Mouse (Mus musculus) kidney, embryonic 16.5 days (tissue): ENCODE measurements around the gene Clps. TPM values are rescaled to one million over a fixed set of nuclear protein-coding genes. Genes with fewer than 3 reads are reported as not detected.

Source experiments
- ATAC-seq: fragments of 200-750 bp; cut with Nextera tagmentation; 2 replicates; pipeline ENCODE4 v1.8.0; 2017; ENCODE audit warnings: moderate TSS enrichment; ENCODE audit not compliant: low FRiP score, low TSS enrichment
- H3K27ac ChIP-seq: fragments of 300-500 bp; sonication (generic); 2 replicates; pipeline ENCODE4 v1.5.1; 2014; ENCODE audit warnings: low read length
- H3K27me3 ChIP-seq: fragments of 300-500 bp; sonication (generic); 2 replicates; pipeline ENCODE4 v1.6.1; 2014; ENCODE audit warnings: low read length, control low read depth, mixed read lengths; ENCODE audit not compliant: insufficient read depth
- H3K36me3 ChIP-seq: fragments of 300-500 bp; sonication (generic); 2 replicates; pipeline ENCODE4 v1.6.1; 2014; ENCODE audit warnings: low read length, control low read depth, mixed read lengths; ENCODE audit not compliant: insufficient read depth
- H3K4me1 ChIP-seq: fragments of 300-500 bp; sonication (generic); 2 replicates; pipeline ENCODE4 v1.6.1; 2014; ENCODE audit warnings: low read length, control low read depth, mixed read lengths; ENCODE audit not compliant: insufficient read depth
- H3K4me2 ChIP-seq: fragments of 300-500 bp; sonication (generic); replicated peaks from 2 replicates; pipeline ENCODE4 v1.6.1; 2014; ENCODE audit warnings: low read depth, low read length
- H3K4me3 ChIP-seq: fragments of 300-500 bp; sonication (generic); 2 replicates; pipeline ENCODE4 v1.5.1; 2014; ENCODE audit warnings: mild to moderate bottlenecking, low read length
- H3K9ac ChIP-seq: fragments of 300-500 bp; sonication (generic); replicated peaks from 2 replicates; pipeline ENCODE4 v1.6.1; 2014; ENCODE audit warnings: low read length
- H3K9me3 ChIP-seq: fragments of 300-500 bp; sonication (generic); 2 replicates; pipeline ENCODE4 v1.6.1; 2016; ENCODE audit warnings: low read length, control low read depth
- WGBS: fragments of 180-500 bp; shearing (Covaris S2); extraction: QIAGEN DNeasy Blood & Tissue Kit; methylation state at CpG from one replicate; pipeline ENCODE4 v1.1.7; 2014; 5-methylcytosine and 5-hydroxymethylcytosine counted together
- polyA plus RNA-seq: library from polyadenylated mRNA; unstranded; fragments of >200 nt; fragmentation: Nextera tagmentation; extraction: Ambion mirVana; gene quantifications from 2 replicates; pipeline ENCODE4 v1.2.1, GENCODE M21; 2015

The Clps gene
- polyA plus RNA-seq, 1 experiment from 2014 or later: not detected

DNA sequence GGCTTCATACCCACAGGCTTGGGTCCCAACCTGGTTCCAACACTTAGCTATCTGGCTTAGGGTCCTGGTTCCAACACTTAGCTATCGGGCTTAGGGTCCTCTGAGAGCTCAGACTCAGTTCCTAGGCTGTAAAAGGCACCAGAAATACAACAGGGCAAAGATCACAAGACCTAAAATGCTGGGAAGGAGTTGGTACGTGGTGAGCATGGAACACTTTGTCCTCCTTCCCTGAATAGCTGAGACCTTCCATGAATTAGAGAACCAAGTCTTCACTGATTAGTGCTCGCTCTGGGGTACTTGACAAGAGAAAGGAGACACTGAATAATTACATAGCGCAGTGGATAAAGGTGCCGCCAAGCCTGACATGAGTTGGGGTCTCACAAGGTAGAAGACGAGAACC is 38.6 kb downstream of the Clps start:
- H3K9me3 ChIP-seq: no peaks in the 10 kb centered on the region
- H3K4me1 ChIP-seq: peaks cover 27% of the 10 kb centered on the region
- peak overlapping the region; percentile 82 for H3K4me2 ChIP-seq
- no peak overlapping the region for H3K9ac ChIP-seq
- H3K27ac ChIP-seq: no peak overlapping the region
- WGBS: 30% methylated on average over 6 of the region's 6 CpGs
- no peaks in the 10 kb centered on the region; the same call in 1 of the 2 replicates for H3K27me3 ChIP-seq
- ATAC-seq: no peak
- H3K4me3 ChIP-seq: peak overlapping the region; percentile 57; the same call in 1 of the 2 replicates
- H3K36me3 ChIP-seq: no peaks in the 10 kb centered on the region

- H3K27ac ChIP-seq: no peak overlapping the region
- ATAC-seq: no peak
- no peak overlapping the region for H3K9ac ChIP-seq
- H3K4me2 ChIP-seq: no peak overlapping the region
- WGBS: 53% methylated on average over 5 of the region's 5 CpGs
- H3K9me3 ChIP-seq: no peaks in the 10 kb centered on the region
- no peaks in the 10 kb centered on the region; the same call in 1 of the 2 replicates for H3K27me3 ChIP-seq
- no peaks in the 10 kb centered on the region for H3K36me3 ChIP-seq
- peaks cover 29% of the 10 kb centered on the region for H3K4me1 ChIP-seq
- H3K4me3 ChIP-seq: no peak overlapping the region
Measured at GRCm38 (mm10) chr17:28521071-28521726, 39.4 kb downstream of the Clps start.

DNA sequence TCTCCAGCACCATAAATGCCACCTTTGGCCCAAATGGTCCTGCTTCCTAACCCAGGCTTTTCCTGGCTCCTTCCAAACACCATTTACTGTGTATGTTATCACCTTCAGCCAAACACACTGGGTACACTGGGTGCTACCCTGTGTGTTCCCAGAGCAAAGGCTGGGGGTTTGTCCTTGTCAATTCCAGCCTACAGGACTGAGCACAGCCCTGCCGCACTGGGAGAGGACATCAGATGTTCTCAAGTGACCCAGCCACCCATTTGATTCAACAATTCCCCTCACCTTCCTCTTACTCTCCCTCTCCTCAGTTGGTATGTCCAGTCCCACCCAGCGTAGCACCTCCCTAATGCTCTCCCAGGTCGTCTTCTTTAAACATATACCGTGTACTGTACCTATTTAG is 40.0 kb downstream of the Clps start:
- no peaks in the 10 kb centered on the region; the same call in 1 of the 2 replicates for H3K27me3 ChIP-seq
- H3K27ac ChIP-seq: no peak overlapping the region
- H3K4me3 ChIP-seq: no peak overlapping the region
- H3K9ac ChIP-seq: no peak overlapping the region
- H3K4me2 ChIP-seq: no peak overlapping the region
- no peaks in the 10 kb centered on the region for H3K36me3 ChIP-seq
- WGBS: 79% methylated on average over 4 of the region's 4 CpGs
- ATAC-seq: no peak
- no peaks in the 10 kb centered on the region for H3K9me3 ChIP-seq
- H3K4me1 ChIP-seq: peaks cover 34% of the 10 kb centered on the region

DNA sequence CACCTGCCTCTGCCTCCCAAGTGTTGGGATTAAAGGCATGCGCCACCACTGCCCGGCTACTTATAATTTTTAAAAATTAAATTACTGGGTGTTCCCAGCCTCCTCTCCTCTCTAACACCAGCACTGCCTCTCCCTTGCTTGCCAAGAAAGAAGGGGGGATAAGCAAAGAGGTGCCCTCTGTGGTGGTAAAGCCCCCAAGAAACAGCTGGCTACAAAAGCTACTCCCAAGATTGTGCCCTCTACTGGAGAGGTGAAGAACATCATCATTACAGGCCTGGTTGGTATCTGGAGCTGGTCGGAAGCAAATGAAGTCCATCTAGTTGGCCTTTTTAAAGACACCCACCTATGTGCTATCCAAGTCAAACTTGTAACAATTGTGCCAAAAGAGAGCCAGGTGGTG is 40.7 kb downstream of the Clps start:
- Histone ChIP-seq H3K36me3 (no peaks in the 10 kb centered on the region), H3K27ac (no peak overlapping the region), H3K4me3 (no peak overlapping the region), H3K9ac (no peak overlapping the region), H3K9me3 (no peaks in the 10 kb centered on the region), H3K27me3 (no peaks in the 10 kb centered on the region; the same call in 1 of the 2 replicates), H3K4me2 (no peak overlapping the region), H3K4me1 (peaks cover 36% of the 10 kb centered on the region)
- no peak for ATAC-seq
- WGBS: 93% methylated on average over 3 of the region's 3 CpGs

- H3K27me3 ChIP-seq: no peaks in the 10 kb centered on the region; the same call in 1 of the 2 replicates
- peak overlapping the region; percentile 82; the same call in 1 of the 2 replicates for H3K27ac ChIP-seq
- no peak for ATAC-seq
- H3K4me1 ChIP-seq: peaks cover 41% of the 10 kb centered on the region
- peak overlapping the region; percentile 64 for H3K9ac ChIP-seq
- peak overlapping the region; percentile 53 for H3K4me3 ChIP-seq
- WGBS: 17% methylated on average over 7 of the region's 8 CpGs
- H3K4me2 ChIP-seq: peak overlapping the region; percentile 94
- no peaks in the 10 kb centered on the region for H3K9me3 ChIP-seq
- no peaks in the 10 kb centered on the region for H3K36me3 ChIP-seq
Measured at GRCm38 (mm10) chr17:28518615-28519071, 41.9 kb downstream of the Clps start.

DNA sequence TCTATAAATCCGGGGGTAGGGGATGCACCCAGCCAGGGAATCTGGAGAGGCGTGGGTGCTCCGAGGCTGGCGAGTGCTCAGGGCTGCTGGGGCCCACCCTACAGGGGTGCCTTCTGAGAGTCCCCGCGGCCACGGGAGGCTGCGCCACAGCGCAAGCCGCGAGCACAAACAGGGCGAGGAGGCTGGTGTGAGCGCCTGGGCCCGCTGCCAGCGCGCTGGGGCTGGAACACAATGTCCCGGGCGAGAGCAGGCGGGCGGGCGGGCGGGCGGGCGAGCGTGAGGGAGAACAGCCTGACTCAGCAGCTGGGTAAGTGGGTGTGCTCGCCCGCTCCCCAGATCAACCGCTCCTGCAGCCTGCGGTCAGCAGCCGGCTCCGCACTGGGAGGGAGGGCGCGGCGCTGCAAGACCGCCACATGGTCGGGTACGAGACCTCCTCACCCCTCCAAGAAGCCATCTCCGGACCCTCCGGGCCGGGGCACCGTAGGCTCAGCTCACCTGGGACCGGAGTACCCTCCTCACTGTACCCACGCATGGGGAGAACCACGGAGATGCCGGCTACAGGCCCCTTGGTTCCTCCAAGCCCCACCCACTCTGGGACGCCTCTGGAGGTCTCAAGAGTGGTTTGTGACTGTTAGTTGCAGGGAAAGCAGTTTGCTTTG is 42.5 kb downstream of the Clps start:
- peak overlapping the region; percentile 53 for H3K4me3 ChIP-seq

DNA sequence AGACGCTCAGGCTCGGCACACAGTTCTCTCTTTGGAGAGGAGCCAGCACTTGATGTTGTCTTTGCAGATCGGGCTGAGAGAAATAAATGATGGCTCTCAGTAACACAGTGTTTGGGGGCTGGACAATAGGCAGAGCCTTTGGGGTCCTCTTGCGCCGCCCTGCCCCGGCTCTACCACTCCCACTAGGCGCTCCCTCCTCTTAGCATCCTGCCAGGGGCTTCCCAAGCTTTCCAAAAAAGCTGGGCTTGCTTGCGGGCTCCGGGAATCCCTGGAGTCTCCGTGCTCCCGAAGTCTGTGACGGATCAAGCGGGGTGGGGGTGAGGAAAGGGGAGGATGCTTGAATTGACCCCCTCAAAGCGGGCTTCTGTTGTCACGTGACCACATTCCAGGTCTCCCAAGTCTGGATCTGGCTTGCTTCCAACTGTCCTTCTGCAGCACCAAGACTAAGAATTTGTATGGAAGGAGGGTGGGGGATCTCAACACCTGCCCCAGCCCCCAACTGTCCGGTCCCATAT is 43.1 kb downstream of the Clps start, which contains the start of gene Fkbp5:
Fkbp5 (minus strand) TSS at position 87 of the 515 bp plus-strand sequence.
- ATAC-seq: peak; percentile 30
- no peaks in the 10 kb centered on the region for H3K36me3 ChIP-seq
- H3K4me3 ChIP-seq: peak within 1 kb of the TSS; percentile 53
- H3K9me3 ChIP-seq: no peaks in the 10 kb centered on the region
- H3K4me2 ChIP-seq: peak within 1 kb of the TSS; percentile 94
- 1% methylated on average over 16 of the region's 16 CpGs for WGBS
- no peaks in the 10 kb centered on the region; the same call in 1 of the 2 replicates for H3K27me3 ChIP-seq
- H3K9ac ChIP-seq: peak within 1 kb of the TSS; percentile 64
- H3K27ac ChIP-seq: peak within 1 kb of the TSS; percentile 82
- peaks cover 44% of the 10 kb centered on the region for H3K4me1 ChIP-seq

More for the DNA sequence above, 42.5 kb downstream of the Clps start:
- H3K9ac ChIP-seq: peak overlapping the region; percentile 64
- peak; percentile 76 for ATAC-seq
- H3K27ac ChIP-seq: peak overlapping the region; percentile 82
- WGBS: 2% methylated on average over 44 of the region's 46 CpGs
- H3K4me1 ChIP-seq: peaks cover 38% of the 10 kb centered on the region
- H3K36me3 ChIP-seq: no peaks in the 10 kb centered on the region
- H3K4me2 ChIP-seq: peak overlapping the region; percentile 94
- H3K27me3 ChIP-seq: no peaks in the 10 kb centered on the region; the same call in 1 of the 2 replicates
- H3K9me3 ChIP-seq: no peaks in the 10 kb centered on the region

GRCm38 (mm10) chr17:28516881-28517280 is 43.7 kb downstream of the Clps start:
- Histone ChIP-seq H3K4me3 (peak overlapping the region; percentile 53; the same call in 1 of the 2 replicates), H3K9me3 (no peaks in the 10 kb centered on the region), H3K36me3 (no peaks in the 10 kb centered on the region), H3K4me1 (peaks cover 45% of the 10 kb centered on the region), H3K4me2 (peak overlapping the region; percentile 94; the same call in 1 of the 2 replicates), H3K9ac (no peak overlapping the region), H3K27ac (0 out of 2 replicates have a peak overlapping the region, but pooled peaks have one; percentile 82), H3K27me3 (no peaks in the 10 kb centered on the region; the same call in 1 of the 2 replicates)
- WGBS: 64% methylated on average over 4 of the region's 4 CpGs
- ATAC-seq: no peak

- Histone ChIP-seq H3K27ac (no peak overlapping the region), H3K4me2 (no peak overlapping the region), H3K9ac (no peak overlapping the region), H3K4me1 (peaks cover 51% of the 10 kb centered on the region), H3K36me3 (no peaks in the 10 kb centered on the region), H3K9me3 (no peaks in the 10 kb centered on the region), H3K4me3 (no peak overlapping the region), H3K27me3 (no peaks in the 10 kb centered on the region; the same call in 1 of the 2 replicates)
- no peak for ATAC-seq
- 57% methylated on average over 10 of the region's 10 CpGs for WGBS
Measured at GRCm38 (mm10) chr17:28515431-28516341, 44.9 kb downstream of the Clps start.
